Comparison of ENCODE assay signal across 27 mouse cellular contexts in the genomic region with DNA sequence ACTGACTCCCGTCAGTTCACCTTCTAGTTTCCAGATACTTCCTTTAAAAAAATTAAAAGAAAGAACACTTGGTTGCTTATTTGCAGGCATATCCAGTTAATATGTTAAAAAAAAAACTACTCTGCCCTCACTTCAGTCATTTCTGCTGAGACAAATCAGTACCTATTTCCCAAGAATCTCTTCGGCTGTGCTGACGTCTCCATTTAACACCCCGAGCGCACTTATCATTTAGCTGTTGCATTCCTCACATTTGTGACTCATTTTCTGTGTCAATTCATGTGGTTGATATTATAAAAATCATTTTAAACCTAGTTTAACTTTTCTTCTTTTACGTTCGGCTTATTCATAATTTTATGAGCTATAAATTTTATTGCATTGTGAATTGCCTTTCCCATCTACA. TPM values are rescaled to one million over a fixed set of nuclear protein-coding genes. Genes with fewer than 3 reads are reported as not detected.
DNase-seq lines count a peak whose midpoint lies in the region; ATAC-seq and TF ChIP-seq lines count a peak whose summit lies in the region.
"Had no signal": no experiment of that assay in that cellular context is flagged by ENCODE, and none has a peak within 500 bp of the region (broad histone marks: within the 10 kb centered on the region; RNA-seq: fewer than 3 reads in every experiment).

No protein-coding gene starts in this region.

- 53% methylated on average over 7 of the region's 7 CpGs for WGBS in intestine, embryonic 15.5 days
- 64% methylated on average over 7 of the region's 7 CpGs for WGBS in intestine, embryonic 16.5 days
- 40% methylated on average over 7 of the region's 7 CpGs for WGBS in intestine, postnatal 0 days
- WGBS in small intestine, adult 2 months: 28% methylated on average over 7 of the region's 7 CpGs

- no peak overlapping the region for H3K9ac ChIP-seq in intestine, embryonic 15.5 days
- H3K9ac ChIP-seq in intestine, embryonic 16.5 days (ENCODE audit: low read depth, low read length): no peak overlapping the region
- H3K9ac ChIP-seq in intestine, postnatal 0 days (ENCODE audit: low read depth, low read length): no peak overlapping the region

- no peaks in the 10 kb centered on the region for H3K36me3 ChIP-seq in intestine, embryonic 15.5 days
- H3K36me3 ChIP-seq in intestine, embryonic 16.5 days (ENCODE audit: control insufficient read depth, insufficient read depth, low read length): no peaks in the 10 kb centered on the region
- H3K36me3 ChIP-seq in intestine, postnatal 0 days (ENCODE audit: control insufficient read depth, insufficient read depth): no peaks in the 10 kb centered on the region
- H3K36me3 ChIP-seq in small intestine, adult 2 months (ENCODE audit: control insufficient read depth, insufficient read depth, low read length): no peaks in the 10 kb centered on the region
- H3K36me3 ChIP-seq: G1E had no signal

- 0 out of 2 replicates have a peak overlapping the region, but pooled peaks have one; percentile 25 for H3K4me2 ChIP-seq in intestine, embryonic 15.5 days (replicated peaks)
- H3K4me2 ChIP-seq in intestine, embryonic 16.5 days (ENCODE audit: low read depth, low read length): peak overlapping the region; percentile 33; the same call in 1 of the 2 replicates
- H3K4me2 ChIP-seq in intestine, postnatal 0 days (replicated peaks; ENCODE audit: low read depth): peak overlapping the region; percentile 41; the same call in 1 of the 2 replicates

- TF ChIP-seq POLR2A in small intestine, adult 2 months (IDR thresholded peaks at IDR 0.05; ENCODE audit: low read depth, low read length): no peak

- H3K4me3 ChIP-seq in intestine, embryonic 15.5 days (replicated peaks): no peak overlapping the region
- H3K4me3 ChIP-seq in intestine, embryonic 16.5 days (ENCODE audit: low read length): no peak overlapping the region
- no peak overlapping the region for H3K4me3 ChIP-seq in intestine, postnatal 0 days (ENCODE audit: low read depth, low read length)
- H3K4me3 ChIP-seq in small intestine, adult 2 months (ENCODE audit: low read depth, low read length): no peak overlapping the region

- no peak for TF ChIP-seq CTCF in intestine, postnatal 0 days (IDR thresholded peaks at IDR 0.05; ENCODE audit: low read depth)
- no peak for TF ChIP-seq CTCF in small intestine, adult 2 months (IDR thresholded peaks at IDR 0.05; ENCODE audit: extremely low read depth, insufficient read length, insufficient replicate concordance, low read depth, low read length)

- H3K9me3 ChIP-seq in intestine, embryonic 15.5 days: no peaks in the 10 kb centered on the region
- no peaks in the 10 kb centered on the region for H3K9me3 ChIP-seq in intestine, embryonic 16.5 days (ENCODE audit: control insufficient read depth, low read length)
- no peaks in the 10 kb centered on the region for H3K9me3 ChIP-seq in intestine, postnatal 0 days (ENCODE audit: control insufficient read depth)

- 0 out of 2 replicates have a peak overlapping the region, but pooled peaks have one; percentile 48 for H3K27ac ChIP-seq in intestine, embryonic 15.5 days
- H3K27ac ChIP-seq in intestine, embryonic 16.5 days (ENCODE audit: low read length): peak overlapping the region; percentile 17; the same call in 1 of the 2 replicates
- no peak overlapping the region for H3K27ac ChIP-seq in intestine, postnatal 0 days (ENCODE audit: low read depth, low read length)
- H3K27ac ChIP-seq in small intestine, adult 2 months (ENCODE audit: insufficient read depth, low read depth, low read length): peak overlapping the region; percentile 67; the same call in 1 of the 2 replicates

- DNase-seq in heart, postnatal 4 days: no peak
- DNase-seq in lung, postnatal 25 days (ENCODE audit: low spot score): no peak
- no peak for DNase-seq in gastrocnemius, adult 18-20 months (ENCODE audit: low spot score)
- DNase-seq in adrenal gland, postnatal 4 days (ENCODE audit: low spot score in 2 of 2): no peak
- DNase-seq: adrenal gland, adult 2 months; adrenal gland, adult 8-10 months; adrenal gland, postnatal 10 days; adrenal gland, postnatal 14 days; adrenal gland, postnatal 25 days; adrenal gland, postnatal 36 days; B cell, adult 2 months; cerebellum, adult 11 months; cerebellum, adult 11-12 months; cerebellum, adult 18-20 months had no signal

- no peaks in the 10 kb centered on the region for H3K4me1 ChIP-seq in intestine, embryonic 15.5 days (replicated peaks)
- H3K4me1 ChIP-seq in intestine, embryonic 16.5 days (ENCODE audit: control insufficient read depth, insufficient read depth, low read length): peaks cover 3% of the 10 kb centered on the region; the same call in 1 of the 2 replicates
- H3K4me1 ChIP-seq in intestine, postnatal 0 days (replicated peaks; ENCODE audit: control insufficient read depth, insufficient read depth, low read length): no peaks in the 10 kb centered on the region
- H3K4me1 ChIP-seq in small intestine, adult 2 months (ENCODE audit: control insufficient read depth, insufficient read depth, insufficient read length, low read length): peaks cover 10% of the 10 kb centered on the region; the same call in 1 of the 2 replicates

- H3K27me3 ChIP-seq in intestine, embryonic 15.5 days (replicated peaks): no peaks in the 10 kb centered on the region
- no peaks in the 10 kb centered on the region for H3K27me3 ChIP-seq in intestine, embryonic 16.5 days (replicated peaks; ENCODE audit: control insufficient read depth, insufficient read depth, low read length)
- H3K27me3 ChIP-seq in intestine, postnatal 0 days (replicated peaks; ENCODE audit: control insufficient read depth, insufficient read depth, low read length): no peaks in the 10 kb centered on the region
- no peaks in the 10 kb centered on the region for H3K27me3 ChIP-seq in small intestine, adult 2 months (ENCODE audit: control insufficient read depth, insufficient read depth, low read length)
- H3K27me3 ChIP-seq: CH12.LX had no signal

- peak; percentile 64 for ATAC-seq in intestine, embryonic 15.5 days
- peak; percentile 75 for ATAC-seq in intestine, embryonic 16.5 days
- ATAC-seq in intestine, postnatal 0 days: peak; percentile 63
- ATAC-seq: activated CD4-positive, CD25-positive, alpha-beta regulatory T cell, adult 4 months; CD4-positive, CD25-positive, alpha-beta regulatory T cell, adult 4 months; Patski had no signal

RNA-seq across cellular contexts. Expression of a gene that starts 12.7 kb away (rescaled TPM):
- polyA plus RNA-seq in intestine, embryonic 15.5 days (2015; fragmentation: Nextera tagmentation; extraction: Ambion mirVana): not detected in 2 replicates
- polyA plus RNA-seq in intestine, embryonic 16.5 days (2015; fragmentation: Nextera tagmentation; extraction: Ambion mirVana): not detected in 2 replicates
- 0.21 TPM in 1 of 2 replicates, not detected in the other for polyA plus RNA-seq in intestine, postnatal 0 days (2015; fragmentation: Nextera tagmentation; extraction: Ambion mirVana)
- 0.06 TPM in 1 of 2 replicates, not detected in the other for polyA plus RNA-seq in small intestine, adult 2 months (2012; rRNA removed)
- not detected for total RNA-seq in heart, postnatal 4 days (2021)
- 10 to 100 TPM in 1 of 2 experiments, under 1 TPM in 1; 0.73 to 14.0 TPM for total RNA-seq in gastrocnemius, adult 18-20 months (2021)
- total RNA-seq in adrenal gland, postnatal 4 days (2021): under 1 TPM in 1 of 2 experiments, not detected in 1; 0.54 TPM
- total RNA-seq: adrenal gland, postnatal 10 days; adrenal gland, postnatal 14 days; CH12.LX; ES-E14; MEL had no signal
- polyA plus RNA-seq: activated CD4-positive, CD25-positive, alpha-beta regulatory T cell, adult 4 months; brain, embryonic 14.5 days; C2C12; CD4-positive, CD25-positive, alpha-beta regulatory T cell, adult 4 months; G1E; Patski had no signal

RNA-seq across cellular contexts. Expression of a gene that starts 47.7 kb away (rescaled TPM):
- 476 and 482 TPM in 2 replicates for polyA plus RNA-seq in intestine, embryonic 15.5 days (2015; fragmentation: Nextera tagmentation; extraction: Ambion mirVana)
- polyA plus RNA-seq in intestine, embryonic 16.5 days (2015; fragmentation: Nextera tagmentation; extraction: Ambion mirVana): 595 and 631 TPM in 2 replicates
- polyA plus RNA-seq in intestine, postnatal 0 days (2015; fragmentation: Nextera tagmentation; extraction: Ambion mirVana): 781 and 782 TPM in 2 replicates
- 138 and 171 TPM in 2 replicates for polyA plus RNA-seq in small intestine, adult 2 months (2012; rRNA removed)
- 10 to 100 TPM; 22.3 to 30.4 TPM for total RNA-seq in heart, postnatal 4 days (2021)
- total RNA-seq in gastrocnemius, adult 18-20 months (2021): 10 to 100 TPM; 23.7 to 75.9 TPM
- 100 to 1,000 TPM; 700 to 821 TPM for total RNA-seq in adrenal gland, postnatal 4 days (2021)
- total RNA-seq: CH12.LX, G1E, MEL had no signal
- polyA plus RNA-seq: G1E had no signal
